Mouse (Mus musculus): Measurements from ENCODE around the gene Sdk2.

GRCm38 (mm10) chr11:114022166-114022565 is 44.7 kb downstream of the Sdk2 start:
- no peak for TF ChIP-seq POLR2A (IDR thresholded peaks at IDR 0.05; ENCODE audit: control insufficient read depth in 1 of 2, insufficient read depth in 1 of 2, low read depth in 1 of 2, low read length in 2 of 2, poor library complexity in 1 of 2)
- no peak for TF ChIP-seq CTCF (IDR thresholded peaks at IDR 0.05 in 2 of 3, conservative IDR thresholded peaks at IDR 0.05 in 1 of 3; ENCODE audit: control insufficient read depth in 1 of 3, insufficient read depth in 1 of 3, low read depth in 2 of 3, low read length in 3 of 3, poor library complexity in 1 of 3, severe bottlenecking in 1 of 3)
- TF ChIP-seq MXI1 (IDR thresholded peaks at IDR 0.05; ENCODE audit: low read depth, low read length) = no peak
- TF ChIP-seq ETS1 (IDR thresholded peaks at IDR 0.05; ENCODE audit: low read depth, low read length) = no peak
- no peak for TF ChIP-seq NELFE (IDR thresholded peaks at IDR 0.05; ENCODE audit: low read depth, low read length)
- no peak for TF ChIP-seq ZC3H11A (IDR thresholded peaks at IDR 0.05; ENCODE audit: low read depth, low read length)
- no peak for TF ChIP-seq ZKSCAN1 (IDR thresholded peaks at IDR 0.05; ENCODE audit: low read depth, low read length)
- no peak for TF ChIP-seq EP300 (IDR thresholded peaks at IDR 0.05; ENCODE audit: low read depth in 1 of 2, low read length in 2 of 2)
- TF ChIP-seq GATA1 (IDR thresholded peaks at IDR 0.05; ENCODE audit: low read depth, low read length) = no peak
- no peak for TF ChIP-seq NRF1 (IDR thresholded peaks at IDR 0.05; ENCODE audit: insufficient read depth, low read depth, low read length, poor library complexity, severe bottlenecking)
- no peak for TF ChIP-seq TAL1 (IDR thresholded peaks at IDR 0.05; ENCODE audit: low read length)
- no peak for TF ChIP-seq ELF1 (IDR thresholded peaks at IDR 0.05; ENCODE audit: low read depth, low read length)
- no peak for TF ChIP-seq ZNF384 (IDR thresholded peaks at IDR 0.05; ENCODE audit: low read depth, low read length)
- TF ChIP-seq USF1 (IDR thresholded peaks at IDR 0.05; ENCODE audit: low read depth, low read length) = no peak
